Mouse (Mus musculus): ENCODE results near the gene Wipf3.

The Wipf3 gene

DNA sequence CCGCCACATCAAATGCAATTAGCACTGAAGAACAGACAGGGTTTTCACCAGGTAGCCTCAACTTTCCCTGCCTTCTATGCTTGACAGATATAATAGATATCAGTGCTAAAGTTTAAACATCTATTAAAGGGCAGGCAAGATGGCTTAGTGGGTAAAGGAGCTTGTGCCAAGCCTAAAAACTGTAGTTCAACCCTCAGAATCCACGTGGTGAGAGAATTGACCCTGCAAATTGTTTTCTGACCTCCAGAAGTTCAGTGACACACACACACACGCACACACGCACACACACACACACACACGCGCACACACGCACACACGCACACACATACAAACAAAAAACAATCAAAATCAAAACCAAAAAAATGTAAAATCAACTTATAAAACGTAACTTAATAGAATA, 2.8 kb downstream of the Wipf3 start:
- no peak for DNase-seq (ENCODE audit: extremely low spot score, low spot score)

DNA sequence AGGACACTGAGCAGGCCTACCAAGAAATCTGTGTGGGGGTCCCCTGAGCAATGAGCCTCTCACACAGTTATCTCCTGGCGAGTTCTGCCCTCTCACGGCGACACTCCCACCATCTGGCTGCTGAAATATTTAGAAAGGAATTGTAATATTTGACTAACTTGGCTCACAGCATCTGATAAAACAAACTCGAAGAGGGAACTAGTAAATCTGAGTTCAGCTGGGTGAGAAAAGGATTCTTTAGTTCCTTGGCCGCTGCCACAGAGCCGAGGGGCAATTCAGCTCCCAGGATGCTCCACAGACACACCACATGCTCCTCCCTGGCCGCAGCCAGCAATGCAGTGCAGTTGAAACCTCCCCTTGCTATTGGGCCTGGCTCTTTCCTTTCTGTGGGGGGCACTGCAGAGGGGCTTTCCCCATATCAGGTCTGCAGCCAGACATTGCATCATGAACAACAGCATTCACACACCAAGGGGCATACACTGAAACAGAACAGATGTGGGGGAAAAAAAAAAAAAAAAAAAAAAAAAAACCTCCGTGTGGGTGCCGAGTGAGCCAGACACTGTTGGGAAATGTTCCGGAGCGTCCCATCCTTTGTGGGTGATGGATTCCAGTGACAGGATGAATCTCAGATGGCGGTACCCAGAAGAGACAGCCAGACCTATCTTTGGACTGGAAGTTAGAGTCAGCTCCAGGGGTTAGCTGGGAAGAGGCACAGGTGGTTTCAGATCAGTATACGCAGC, 3.6 kb downstream of the Wipf3 start:
- DNase-seq (ENCODE audit: extremely low spot score, low spot score): no peak

DNA sequence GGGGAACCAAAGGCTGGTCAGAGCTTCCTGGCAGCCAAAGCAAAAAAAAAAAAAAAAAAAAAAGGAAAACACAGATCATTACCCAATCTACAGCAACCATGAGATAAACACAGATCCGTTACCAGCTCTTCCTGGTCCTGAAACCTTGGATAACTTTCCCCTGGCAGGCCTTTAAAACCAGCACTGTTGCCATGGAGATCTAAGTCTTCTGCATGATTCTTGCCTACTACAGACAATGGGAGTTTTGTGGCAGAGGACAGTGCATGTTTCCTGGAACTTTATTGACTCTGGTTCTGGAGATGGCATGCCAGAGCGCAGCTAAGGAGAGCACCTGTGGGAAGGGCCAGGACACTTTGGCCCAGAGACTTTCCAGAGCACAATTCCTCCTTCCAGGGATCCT, 4.8 kb downstream of the Wipf3 start:
- no peak for DNase-seq (ENCODE audit: extremely low spot score, low spot score)

DNA sequence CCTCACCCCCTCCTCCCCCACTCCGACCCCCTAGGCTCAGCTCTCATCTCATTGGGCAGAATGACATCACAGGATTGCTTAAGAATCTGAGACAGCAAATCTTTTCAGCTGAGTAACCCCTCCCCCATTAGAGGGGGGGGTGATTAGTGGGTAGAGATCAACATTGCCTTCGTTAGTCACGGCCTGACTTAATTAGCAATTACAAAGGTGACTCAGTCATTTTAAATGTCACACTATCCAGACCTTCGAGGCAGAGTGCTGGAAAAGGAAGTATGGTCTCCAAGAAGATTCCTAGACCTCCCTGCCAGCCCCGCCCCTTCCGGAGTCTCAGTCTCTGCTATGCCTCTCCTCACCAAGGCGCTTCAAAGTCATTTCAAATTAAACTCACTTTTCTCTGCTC, 6.3 kb downstream of the Wipf3 start:
- no peak for DNase-seq (ENCODE audit: extremely low spot score, low spot score)

DNA sequence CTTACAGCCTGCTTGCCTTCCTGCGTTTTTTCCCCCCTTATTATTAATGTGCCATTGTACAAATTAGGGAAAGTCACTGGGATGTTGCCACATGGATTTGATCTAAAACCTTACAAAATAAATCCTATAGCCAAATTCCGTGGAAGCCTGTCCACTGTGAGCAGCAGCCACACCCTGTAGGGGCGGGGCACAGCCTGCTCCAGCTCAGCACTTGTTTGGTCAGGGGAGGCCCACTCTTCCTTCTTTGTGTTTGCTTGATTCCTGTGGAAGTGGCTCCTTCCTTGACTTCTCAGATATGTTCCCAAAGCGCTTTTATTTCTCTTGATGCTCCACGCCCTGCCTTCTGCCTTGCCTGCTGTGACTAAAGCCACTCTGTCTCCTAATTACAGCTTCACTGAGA, 6.9 kb downstream of the Wipf3 start:
- DNase-seq (ENCODE audit: extremely low spot score, low spot score): no peak

DNA sequence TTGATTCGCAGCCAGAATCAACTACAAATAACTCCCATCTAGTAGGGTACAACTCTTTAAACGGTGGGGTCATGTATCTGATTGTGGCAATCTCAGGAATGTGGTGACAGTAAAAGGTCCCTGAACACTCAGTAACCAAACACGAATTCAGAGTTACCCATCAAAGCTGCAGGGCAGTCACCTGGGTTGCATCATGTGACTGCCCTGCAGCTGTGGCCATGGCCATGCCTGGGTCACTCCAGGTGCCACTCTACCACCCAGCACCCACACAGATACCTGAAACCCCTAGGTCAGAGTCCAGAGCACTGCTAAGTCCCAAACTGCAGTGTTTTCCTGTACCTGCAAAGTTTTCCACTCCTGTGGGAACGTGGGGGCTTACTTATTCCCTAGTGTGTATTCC, 9.1 kb downstream of the Wipf3 start:
- no peak for DNase-seq (ENCODE audit: extremely low spot score, low spot score)

DNA sequence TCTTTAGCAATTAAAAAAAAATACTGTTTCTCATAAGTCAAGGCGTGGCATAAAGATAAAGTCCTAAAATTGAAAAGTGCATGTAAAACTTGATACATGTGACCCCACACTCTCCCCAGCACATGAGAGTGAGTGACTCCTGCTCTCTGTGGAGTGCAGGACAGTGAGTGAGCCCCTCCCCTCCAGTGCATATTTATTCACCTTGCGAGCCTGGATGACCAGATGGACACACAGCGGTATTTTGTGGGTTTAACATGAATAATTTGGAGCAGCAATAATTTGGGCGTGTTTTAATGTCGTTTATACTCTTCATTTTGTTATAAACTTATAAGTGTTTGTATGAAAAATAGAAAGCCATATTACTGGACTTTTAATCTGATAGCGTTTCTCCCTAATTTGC, 11.3 kb downstream of the Wipf3 start:
- DNase-seq (ENCODE audit: extremely low spot score, low spot score): no peak

DNA sequence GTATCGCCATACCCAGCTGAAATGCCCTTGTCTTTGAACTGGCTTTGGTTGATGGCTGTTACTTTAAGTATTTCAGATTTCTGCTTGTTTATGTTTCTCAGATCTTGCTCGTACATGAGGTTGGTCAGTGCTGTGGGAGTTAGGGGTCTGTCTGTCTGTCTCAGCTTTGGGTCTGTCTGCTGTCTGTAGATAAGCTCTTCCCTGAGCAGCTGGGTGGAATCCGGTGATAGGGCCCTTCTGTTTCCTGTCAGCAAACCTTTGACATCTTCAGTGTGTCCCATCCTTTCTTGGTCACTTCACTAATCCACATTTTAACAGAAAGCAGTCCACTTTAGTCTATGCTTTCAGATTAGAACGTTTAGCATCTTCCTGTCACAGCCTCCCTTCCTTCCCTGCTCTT, 14.3 kb downstream of the Wipf3 start:
- DNase-seq (ENCODE audit: extremely low spot score, low spot score): no peak

DNA sequence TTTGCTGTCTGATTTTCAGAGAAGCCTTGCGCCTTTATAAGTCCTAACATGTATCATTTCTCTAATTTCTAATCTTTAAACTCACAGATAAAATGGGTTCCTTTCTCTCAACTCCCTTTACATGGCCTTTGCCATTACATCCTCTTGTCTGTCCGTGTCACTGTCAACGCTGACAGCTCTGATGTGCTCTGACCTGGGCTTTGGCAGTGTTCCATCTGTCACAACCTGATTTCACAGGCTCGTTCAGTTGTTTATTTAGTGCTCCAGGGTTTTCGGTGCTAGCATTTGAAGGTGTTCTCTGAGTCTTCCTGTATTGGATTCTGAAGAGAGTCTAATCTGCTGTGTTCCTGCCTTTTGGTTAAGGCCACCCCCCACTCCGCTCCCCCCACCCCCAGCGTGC, 14.7 kb downstream of the Wipf3 start:
- no peak for DNase-seq (ENCODE audit: extremely low spot score, low spot score)

DNA sequence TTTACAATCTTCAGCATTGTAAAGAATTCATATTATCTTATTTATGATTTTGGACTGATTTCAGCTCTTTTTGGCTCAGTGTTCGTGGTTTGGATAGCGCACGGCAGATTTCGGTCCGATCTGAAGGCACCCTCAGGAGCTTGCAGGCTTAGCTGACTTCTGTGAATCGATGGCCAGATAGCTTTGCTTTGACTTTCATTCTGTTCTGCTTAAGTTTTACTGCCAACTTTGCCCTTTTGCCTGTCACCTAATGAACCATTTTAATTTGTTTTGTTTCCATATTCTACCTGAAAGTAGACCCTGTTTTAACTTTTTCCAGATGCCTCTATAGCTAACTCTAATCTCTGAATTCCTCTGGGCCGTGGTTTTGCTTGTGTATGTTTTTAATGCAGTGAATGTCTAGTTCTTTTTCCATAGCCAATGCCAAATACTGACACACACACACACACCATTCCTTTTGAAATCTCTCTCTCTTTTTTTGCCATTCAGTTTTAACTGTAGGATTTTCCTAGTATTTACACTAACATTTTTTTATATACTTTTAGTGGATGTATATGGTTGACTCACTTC, 15.9 kb downstream of the Wipf3 start:
- no peak for DNase-seq (ENCODE audit: extremely low spot score, low spot score)

DNA sequence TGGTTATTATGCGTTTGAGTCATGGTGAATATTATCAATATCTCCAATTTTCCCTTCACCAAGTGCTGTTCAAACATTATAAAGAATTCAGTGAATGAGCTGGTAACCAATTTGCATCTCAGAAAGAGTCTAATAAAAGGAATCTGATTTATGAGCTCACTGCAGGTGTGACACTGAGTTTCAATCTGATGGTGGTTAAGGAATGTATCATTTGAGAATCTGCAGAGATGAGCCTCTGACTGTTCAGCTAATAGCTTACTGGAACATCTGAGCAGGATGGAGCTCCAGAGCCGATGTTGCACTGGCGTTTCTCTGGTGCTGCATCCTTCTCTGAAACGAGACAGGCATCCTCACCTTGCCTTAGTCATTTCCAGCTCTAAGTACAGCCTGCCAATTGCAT, 17.9 kb downstream of the Wipf3 start:
- no peak for DNase-seq (ENCODE audit: extremely low spot score, low spot score)

DNA sequence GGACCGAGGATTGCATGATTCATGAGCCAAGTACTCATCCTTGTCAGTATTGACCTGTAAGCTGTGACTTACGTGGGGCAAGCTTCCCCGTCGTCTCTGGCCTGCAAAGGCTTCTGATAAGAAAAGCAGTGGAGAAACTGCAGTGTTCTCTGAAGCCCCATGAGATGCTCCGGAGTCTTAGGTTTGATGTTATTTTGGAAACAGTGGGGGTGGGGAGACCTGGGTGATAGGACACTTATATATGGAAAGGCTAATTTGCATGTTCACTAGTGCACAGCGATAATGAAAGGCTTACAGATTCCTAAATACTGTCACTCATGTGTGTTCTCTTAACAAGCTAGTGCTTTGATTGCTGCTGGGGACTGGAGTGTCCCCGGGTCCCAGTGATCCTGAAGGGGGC, 30.3 kb downstream of the Wipf3 start:
- no peak for DNase-seq (ENCODE audit: extremely low spot score, low spot score)

DNA sequence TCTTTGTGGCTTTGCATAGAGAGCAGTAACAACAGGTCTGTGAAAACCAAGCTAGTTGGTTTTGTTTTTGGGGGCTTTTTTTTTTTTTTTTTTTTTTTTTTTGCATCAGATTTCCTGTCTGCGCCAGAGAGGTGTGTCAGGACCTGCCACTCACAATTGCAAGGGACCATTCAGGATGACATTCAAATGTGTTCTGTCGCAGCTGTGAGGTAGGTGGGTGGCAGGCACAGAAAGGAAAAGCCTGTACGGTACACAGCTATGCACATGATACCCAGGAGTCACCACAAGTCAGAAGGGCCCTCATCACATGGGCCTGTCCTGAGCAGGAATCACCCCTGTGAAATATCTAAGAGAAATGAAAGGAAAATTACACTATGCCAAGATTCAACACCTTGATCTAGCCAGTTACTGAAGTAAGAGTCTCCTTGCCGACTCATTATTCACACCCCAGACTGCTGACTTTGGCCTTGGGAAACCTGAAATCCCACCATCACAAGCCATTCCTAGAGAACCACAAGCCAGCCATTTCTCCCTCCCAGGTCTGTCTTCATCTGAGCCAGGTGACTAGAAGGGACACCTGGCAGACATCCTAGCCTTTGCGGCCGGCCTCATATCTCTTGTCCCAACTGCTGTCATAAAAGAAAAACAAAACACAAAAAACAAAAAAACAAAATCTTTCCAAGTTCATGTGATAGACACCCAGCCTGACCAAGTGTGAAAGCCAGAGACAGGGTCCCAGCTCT, 30.9 kb downstream of the Wipf3 start:
- no peak for DNase-seq (ENCODE audit: extremely low spot score, low spot score)

DNA sequence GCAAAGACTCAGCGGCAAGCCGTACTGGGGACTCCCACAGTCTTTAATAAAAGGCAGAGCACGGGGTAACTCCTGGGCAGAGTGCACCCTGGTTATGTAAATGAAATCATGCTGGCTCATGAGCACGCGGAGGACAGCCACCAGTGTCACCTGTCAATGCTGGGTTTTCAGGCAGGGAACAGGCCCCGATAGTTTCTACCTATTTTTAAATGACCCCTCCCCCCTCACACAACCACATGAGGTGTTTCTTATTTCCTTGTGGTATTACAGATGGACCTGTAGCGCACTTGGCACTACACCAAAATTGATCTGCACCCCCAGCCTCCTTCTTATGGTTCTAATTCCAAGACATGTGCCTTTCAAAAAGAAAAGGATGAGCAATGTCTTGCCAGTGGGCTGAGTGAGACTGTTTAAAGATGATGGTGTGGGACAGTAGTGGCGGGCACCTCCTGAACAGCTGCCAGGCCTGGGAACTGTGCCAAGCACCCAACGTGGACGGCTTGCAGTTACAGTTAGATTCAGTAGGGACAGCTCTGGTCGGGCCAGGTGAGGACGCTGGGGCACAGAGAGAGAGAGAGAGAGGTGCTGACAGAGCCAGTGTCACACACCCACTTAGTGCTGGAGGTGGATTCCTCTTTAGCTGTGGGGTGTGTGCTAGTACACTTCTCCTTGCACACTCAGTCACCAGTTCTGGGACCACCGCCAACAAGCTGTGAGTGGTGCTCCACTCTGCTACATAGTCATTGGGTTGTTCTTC, 31.7 kb downstream of the Wipf3 start:
- DNase-seq (ENCODE audit: extremely low spot score, low spot score): no peak

DNA sequence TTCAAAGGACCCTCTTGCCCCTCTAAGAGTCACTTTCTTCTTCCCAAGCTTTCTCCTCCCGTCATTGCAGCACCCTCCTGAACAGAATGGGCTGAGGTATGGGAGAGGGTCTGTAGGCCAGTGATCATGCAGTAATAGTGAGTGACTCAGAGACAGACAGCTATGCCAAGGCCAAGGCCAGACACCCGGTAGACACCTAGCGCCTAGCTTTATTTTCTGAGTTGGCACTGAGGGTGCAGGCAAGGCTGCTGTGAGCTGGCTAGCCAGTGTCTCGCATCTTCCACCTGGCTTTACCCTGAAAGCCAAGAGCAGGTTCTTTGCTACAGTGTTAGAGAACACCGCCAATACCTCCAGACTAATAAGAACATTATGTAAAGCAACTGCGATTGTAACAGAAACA, 33.4 kb downstream of the Wipf3 start:
- DNase-seq (ENCODE audit: extremely low spot score, low spot score): no peak

DNA sequence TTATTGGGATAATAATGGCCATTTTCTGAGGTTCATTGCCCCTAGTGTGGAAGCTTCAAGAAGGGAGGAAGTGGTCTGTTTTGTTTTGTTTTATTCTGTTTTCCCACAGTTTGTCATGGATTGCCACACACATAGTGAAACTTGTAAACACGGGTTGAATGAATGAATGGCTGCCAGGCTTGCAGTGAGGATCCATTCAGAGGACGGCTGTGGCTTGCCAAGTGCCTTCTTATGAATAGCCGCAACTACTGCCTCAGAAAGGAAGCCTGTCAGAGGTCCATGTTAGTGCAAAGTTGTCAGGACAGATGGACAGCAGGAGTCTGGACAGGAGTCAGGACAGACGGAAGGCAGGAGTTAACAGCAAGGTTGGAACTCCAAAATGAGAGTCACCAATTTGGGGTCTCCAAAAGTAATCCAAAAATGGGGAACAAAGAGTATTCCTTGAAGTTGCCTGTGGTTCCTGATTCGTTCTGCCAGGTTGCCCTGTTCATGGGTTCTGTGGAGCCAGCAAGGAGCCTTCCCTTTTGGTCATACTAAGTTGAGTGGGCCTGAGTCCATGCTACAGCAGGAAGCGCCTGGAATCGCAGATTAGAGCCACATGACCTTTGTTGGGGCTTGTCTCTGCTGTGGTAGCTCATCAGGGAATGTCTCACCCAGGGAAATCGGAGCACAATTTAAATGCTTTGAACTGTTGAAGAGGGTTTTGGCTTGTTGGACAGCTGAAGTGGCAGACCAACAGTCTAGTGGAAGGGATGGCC, 34.5 kb downstream of the Wipf3 start:
- no peak for DNase-seq (ENCODE audit: extremely low spot score, low spot score)

DNA sequence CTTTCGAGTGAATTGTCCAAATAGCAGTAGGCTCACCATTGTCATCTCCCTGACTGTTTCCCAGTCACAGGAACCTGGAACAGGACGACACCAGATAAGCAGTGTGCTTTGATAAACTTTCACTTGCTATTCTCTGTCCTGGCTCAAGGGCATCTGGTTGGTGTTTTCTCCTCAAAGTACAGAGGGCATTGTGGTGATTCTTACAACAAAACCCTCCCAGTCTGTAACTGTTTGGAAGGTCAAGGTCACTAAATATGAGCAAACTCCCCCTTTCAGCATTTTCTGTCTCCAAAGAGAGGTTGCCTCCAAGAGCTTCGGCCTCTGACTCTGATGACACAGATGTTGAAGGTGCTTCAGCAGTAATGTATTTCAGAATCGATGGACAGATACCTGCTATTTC, 35.5 kb downstream of the Wipf3 start:
- DNase-seq (ENCODE audit: extremely low spot score, low spot score): no peak

DNA sequence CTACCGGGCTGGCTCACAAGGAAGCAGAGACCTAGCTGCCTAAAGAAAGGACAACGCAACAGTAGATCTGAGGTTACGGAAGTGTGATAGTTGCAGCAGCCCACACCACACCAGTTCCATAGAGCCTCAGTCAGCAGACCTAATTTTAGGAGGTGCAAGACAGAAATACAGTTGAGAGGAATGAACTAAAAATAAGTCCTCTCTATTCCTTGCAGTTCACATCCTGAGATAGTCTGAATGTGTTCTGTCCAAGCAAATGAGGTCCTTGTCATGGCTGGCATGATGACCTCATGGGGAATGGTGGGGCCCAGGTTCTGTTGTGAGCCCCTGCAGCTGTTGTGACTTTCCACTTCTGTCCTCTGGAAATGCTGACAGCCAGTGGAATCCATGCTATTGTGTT, 38.0 kb downstream of the Wipf3 start:
- no peak for DNase-seq (ENCODE audit: extremely low spot score, low spot score)

DNA sequence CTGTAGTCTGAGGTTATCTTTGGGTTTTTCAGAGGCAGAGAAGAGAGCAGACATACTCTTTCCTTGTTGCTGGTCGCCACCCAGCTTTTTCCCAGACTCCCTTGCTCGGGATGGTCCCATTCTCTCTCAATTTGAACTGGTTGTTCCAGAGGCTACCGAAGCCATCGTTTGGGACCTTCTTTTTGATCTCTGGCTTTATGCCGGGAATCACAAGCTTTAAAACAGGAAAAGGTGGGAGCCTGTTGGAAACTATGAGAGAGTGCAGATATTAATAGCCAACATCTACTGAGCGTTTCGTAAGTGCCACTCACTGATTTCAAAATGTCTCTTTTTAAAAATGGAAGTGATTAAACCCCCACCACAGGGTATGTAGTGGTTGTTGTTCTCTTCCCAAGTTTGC, 42.5 kb downstream of the Wipf3 start:
- DNase-seq (ENCODE audit: extremely low spot score, low spot score): no peak

DNA sequence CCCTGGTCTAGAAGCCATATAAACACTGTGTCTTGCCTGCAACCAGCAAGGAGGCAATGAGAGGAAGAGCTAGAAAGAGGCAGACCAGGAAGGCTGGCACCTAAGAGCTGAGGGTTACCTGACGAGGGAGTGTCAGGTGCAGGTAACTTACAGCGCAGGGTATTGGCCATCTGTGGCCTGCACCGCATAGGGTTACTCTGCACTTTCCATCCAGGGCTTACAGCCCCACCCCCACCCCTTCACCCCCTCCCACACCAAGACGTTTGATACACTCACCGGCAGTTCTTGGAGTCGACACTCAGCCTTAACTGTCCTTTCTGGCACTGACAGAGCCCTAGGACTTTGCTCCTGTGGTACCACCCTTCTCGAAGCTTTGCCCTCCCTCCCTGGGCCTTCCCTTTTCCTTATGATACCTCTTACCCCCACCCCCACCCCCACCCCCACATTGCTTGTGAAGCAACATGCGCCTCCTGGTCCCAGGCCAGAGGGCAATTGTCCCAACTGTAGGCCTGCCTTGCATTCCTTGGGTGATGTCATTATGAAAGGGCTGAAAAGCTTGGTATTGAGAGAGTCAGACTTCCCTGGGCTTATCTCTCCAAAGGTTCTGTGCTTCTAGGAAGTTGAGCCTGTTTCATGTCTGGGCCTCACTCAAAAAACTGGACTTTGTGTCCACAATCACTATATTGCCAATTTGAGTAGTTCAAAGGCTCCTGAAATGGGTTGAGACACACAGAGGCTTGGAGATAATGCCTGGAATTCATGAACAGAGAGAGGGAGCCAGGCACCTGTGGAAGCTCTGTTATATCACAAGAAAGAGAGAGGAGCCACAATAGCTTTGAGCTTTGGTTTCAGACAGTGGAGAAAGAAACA, 43.7 kb downstream of the Wipf3 start:
- no peak for DNase-seq (ENCODE audit: extremely low spot score, low spot score)

All from neural tube, embryonic 10.5 days (tissue).